Mouse (Mus musculus): ENCODE measurements at regions not wholly inside any gene's neighbourhood (a gene's known extent, or its start where the extent isn't known, plus 50 kb on each side); places are given as distances from the start of the nearest gene placed in this dataset.

GRCm38 (mm10) chr7:117943435-117943834 lies 172.6 kb downstream of the Rps15a start:
- H3K9ac ChIP-seq (ENCODE audit: low read length): no peak overlapping the region
- DNase-seq (ENCODE audit: low spot score) (no peak), ATAC-seq (replicated peaks; ENCODE audit: low FRiP score) (no peak)
- H3K4me1 ChIP-seq (replicated peaks; ENCODE audit: control insufficient read depth, insufficient read depth, low read length): peaks cover 4% of the 10 kb centered on the region
- 93% methylated on average over 3 of the region's 3 CpGs for WGBS
- H3K27ac ChIP-seq (ENCODE audit: low read depth, low read length): no peak overlapping the region
- H3K4me2 ChIP-seq (ENCODE audit: low read depth, low read length, severe bottlenecking): no peak overlapping the region
- H3K36me3 ChIP-seq (ENCODE audit: control insufficient read depth, insufficient read depth, low read length): no peaks in the 10 kb centered on the region
- H3K27me3 ChIP-seq (ENCODE audit: control insufficient read depth, insufficient read depth, low read length): no peaks in the 10 kb centered on the region
- H3K4me3 ChIP-seq (ENCODE audit: low read depth, low read length): no peak overlapping the region
- no peaks in the 10 kb centered on the region for H3K9me3 ChIP-seq (ENCODE audit: control insufficient read depth, low read length)

- Histone ChIP-seq H3K4me3 (ENCODE audit: low read depth, low read length) (no peak overlapping the region), H3K27me3 (ENCODE audit: control insufficient read depth, insufficient read depth, low read length) (no peaks in the 10 kb centered on the region), H3K4me2 (ENCODE audit: low read depth, low read length, severe bottlenecking) (no peak overlapping the region), H3K9ac (ENCODE audit: low read length) (no peak overlapping the region), H3K4me1 (replicated peaks; ENCODE audit: control insufficient read depth, insufficient read depth, low read length) (peaks cover 4% of the 10 kb centered on the region), H3K27ac (ENCODE audit: low read depth, low read length) (no peak overlapping the region), H3K36me3 (ENCODE audit: control insufficient read depth, insufficient read depth, low read length) (no peaks in the 10 kb centered on the region), H3K9me3 (ENCODE audit: control insufficient read depth, low read length) (no peaks in the 10 kb centered on the region)
- 11% methylated on average over 7 of the region's 7 CpGs for WGBS
- ATAC-seq (replicated peaks; ENCODE audit: low FRiP score) (0 out of 2 replicates have a peak, but pooled peaks have one; percentile 24), DNase-seq (ENCODE audit: low spot score) (no peak)
Observed at GRCm38 (mm10) chr7:117939618-117940017, 176.4 kb downstream of the Rps15a start.

GRCm38 (mm10) chr7:117934908-117935307 lies 181.1 kb downstream of the Rps15a start:
- Histone ChIP-seq H3K4me1 (replicated peaks; ENCODE audit: control insufficient read depth, insufficient read depth, low read length) (peaks cover 6% of the 10 kb centered on the region), H3K36me3 (ENCODE audit: control insufficient read depth, insufficient read depth, low read length) (no peaks in the 10 kb centered on the region), H3K4me3 (ENCODE audit: low read depth, low read length) (no peak overlapping the region), H3K4me2 (ENCODE audit: low read depth, low read length, severe bottlenecking) (no peak overlapping the region), H3K27ac (ENCODE audit: low read depth, low read length) (no peak overlapping the region), H3K27me3 (ENCODE audit: control insufficient read depth, insufficient read depth, low read length) (no peaks in the 10 kb centered on the region), H3K9me3 (ENCODE audit: control insufficient read depth, low read length) (no peaks in the 10 kb centered on the region), H3K9ac (ENCODE audit: low read length) (no peak overlapping the region)
- no peak for ATAC-seq (replicated peaks; ENCODE audit: low FRiP score)
- 86% methylated on average over 3 of the region's 3 CpGs for WGBS
- no peak for DNase-seq (ENCODE audit: low spot score)

GRCm38 (mm10) chr7:117931234-117931895 lies 184.6 kb downstream of the Rps15a start:
- Histone ChIP-seq H3K4me2 (ENCODE audit: low read depth, low read length, severe bottlenecking) (no peak overlapping the region), H3K36me3 (ENCODE audit: control insufficient read depth, insufficient read depth, low read length) (no peaks in the 10 kb centered on the region), H3K9ac (ENCODE audit: low read length) (no peak overlapping the region), H3K9me3 (ENCODE audit: control insufficient read depth, low read length) (no peaks in the 10 kb centered on the region), H3K27me3 (ENCODE audit: control insufficient read depth, insufficient read depth, low read length) (no peaks in the 10 kb centered on the region; the same call in 1 of the 2 replicates), H3K27ac (ENCODE audit: low read depth, low read length) (no peak overlapping the region), H3K4me3 (ENCODE audit: low read depth, low read length) (no peak overlapping the region), H3K4me1 (replicated peaks; ENCODE audit: control insufficient read depth, insufficient read depth, low read length) (peaks cover 1% of the 10 kb centered on the region; the same call in 1 of the 2 replicates)
- ATAC-seq (replicated peaks; ENCODE audit: low FRiP score) (no peak), DNase-seq (ENCODE audit: low spot score) (no peak)
- WGBS: 85% methylated on average over 12 of the region's 12 CpGs

GRCm38 (mm10) chr7:117930392-117930791 lies 185.6 kb downstream of the Rps15a start:
- Histone ChIP-seq H3K27ac (ENCODE audit: low read depth, low read length) (no peak overlapping the region), H3K4me1 (replicated peaks; ENCODE audit: control insufficient read depth, insufficient read depth, low read length) (peaks cover 1% of the 10 kb centered on the region; the same call in 1 of the 2 replicates), H3K36me3 (ENCODE audit: control insufficient read depth, insufficient read depth, low read length) (no peaks in the 10 kb centered on the region), H3K9me3 (ENCODE audit: control insufficient read depth, low read length) (no peaks in the 10 kb centered on the region), H3K27me3 (ENCODE audit: control insufficient read depth, insufficient read depth, low read length) (no peaks in the 10 kb centered on the region; the same call in 1 of the 2 replicates), H3K4me2 (ENCODE audit: low read depth, low read length, severe bottlenecking) (no peak overlapping the region), H3K4me3 (ENCODE audit: low read depth, low read length) (no peak overlapping the region), H3K9ac (ENCODE audit: low read length) (no peak overlapping the region)
- ATAC-seq (replicated peaks; ENCODE audit: low FRiP score) (no peak), DNase-seq (ENCODE audit: low spot score) (peak; percentile 60)
- 47% methylated on average over 9 of the region's 9 CpGs for WGBS

GRCm38 (mm10) chr7:117926396-117926795 lies 189.6 kb downstream of the Rps15a start:
- Histone ChIP-seq H3K36me3 (ENCODE audit: control insufficient read depth, insufficient read depth, low read length) (no peaks in the 10 kb centered on the region), H3K4me2 (ENCODE audit: low read depth, low read length, severe bottlenecking) (no peak overlapping the region), H3K4me1 (replicated peaks; ENCODE audit: control insufficient read depth, insufficient read depth, low read length) (no peaks in the 10 kb centered on the region; the same call in 1 of the 2 replicates), H3K9me3 (ENCODE audit: control insufficient read depth, low read length) (no peaks in the 10 kb centered on the region), H3K27ac (ENCODE audit: low read depth, low read length) (no peak overlapping the region), H3K4me3 (ENCODE audit: low read depth, low read length) (no peak overlapping the region), H3K27me3 (ENCODE audit: control insufficient read depth, insufficient read depth, low read length) (no peaks in the 10 kb centered on the region; the same call in 1 of the 2 replicates), H3K9ac (ENCODE audit: low read length) (no peak overlapping the region)
- ATAC-seq (replicated peaks; ENCODE audit: low FRiP score): no peak
- no peak for DNase-seq (ENCODE audit: low spot score)
- 50% methylated on average over 1 of the region's 1 CpGs for WGBS

GRCm38 (mm10) chr7:117922270-117922669 lies 193.7 kb downstream of the Rps15a start:
- no peak overlapping the region for H3K4me3 ChIP-seq (ENCODE audit: low read depth, low read length)
- H3K4me1 ChIP-seq (replicated peaks; ENCODE audit: control insufficient read depth, insufficient read depth, low read length): no peaks in the 10 kb centered on the region
- no peak overlapping the region for H3K27ac ChIP-seq (ENCODE audit: low read depth, low read length)
- DNase-seq (ENCODE audit: low spot score): no peak
- no peaks in the 10 kb centered on the region for H3K9me3 ChIP-seq (ENCODE audit: control insufficient read depth, low read length)
- H3K4me2 ChIP-seq (ENCODE audit: low read depth, low read length, severe bottlenecking): no peak overlapping the region
- H3K36me3 ChIP-seq (ENCODE audit: control insufficient read depth, insufficient read depth, low read length): no peaks in the 10 kb centered on the region
- no peak overlapping the region for H3K9ac ChIP-seq (ENCODE audit: low read length)
- no peak for ATAC-seq (replicated peaks; ENCODE audit: low FRiP score)
- H3K27me3 ChIP-seq (ENCODE audit: control insufficient read depth, insufficient read depth, low read length): no peaks in the 10 kb centered on the region; the same call in 1 of the 2 replicates

- DNase-seq (ENCODE audit: low spot score) (no peak), ATAC-seq (replicated peaks; ENCODE audit: low FRiP score) (no peak)
- H3K36me3 ChIP-seq (ENCODE audit: control insufficient read depth, insufficient read depth, low read length): no peaks in the 10 kb centered on the region
- H3K4me2 ChIP-seq (ENCODE audit: low read depth, low read length, severe bottlenecking): no peak overlapping the region
- no peak overlapping the region for H3K9ac ChIP-seq (ENCODE audit: low read length)
- H3K27me3 ChIP-seq (ENCODE audit: control insufficient read depth, insufficient read depth, low read length): no peaks in the 10 kb centered on the region
- H3K27ac ChIP-seq (ENCODE audit: low read depth, low read length): no peak overlapping the region
- H3K4me3 ChIP-seq (ENCODE audit: low read depth, low read length): no peak overlapping the region
- H3K4me1 ChIP-seq (replicated peaks; ENCODE audit: control insufficient read depth, insufficient read depth, low read length): no peaks in the 10 kb centered on the region
- H3K9me3 ChIP-seq (ENCODE audit: control insufficient read depth, low read length): no peaks in the 10 kb centered on the region
- 92% methylated on average over 10 of the region's 10 CpGs for WGBS
Observed at GRCm38 (mm10) chr7:117918206-117918995, 197.6 kb downstream of the Rps15a start.
